Comparison of ENCODE assay signal across 12 mouse cellular contexts in the genomic region with DNA sequence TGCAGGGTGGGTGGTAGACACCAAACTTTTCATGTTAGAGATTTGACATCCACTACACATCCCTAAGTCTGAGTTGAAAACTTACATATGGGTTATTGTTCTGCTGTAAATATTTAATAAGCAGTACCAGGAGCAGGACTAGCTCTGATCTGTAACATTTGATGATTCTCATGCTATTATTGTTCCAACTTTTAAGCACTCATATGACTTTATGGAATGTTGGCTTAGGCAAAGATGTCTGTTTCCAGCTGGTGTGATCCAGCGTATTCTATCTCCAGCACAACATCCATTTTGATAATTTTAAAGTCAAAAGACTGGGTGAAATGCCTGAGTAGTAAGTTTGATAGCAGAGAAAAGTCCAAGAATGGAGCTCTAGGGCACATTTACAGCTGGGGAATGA.
"Had no signal": no experiment of that assay in that cellular context is flagged by ENCODE, and none has a peak within 500 bp of the region (broad histone marks: within the 10 kb centered on the region; RNA-seq: fewer than 3 reads in every experiment).

No protein-coding gene starts in this region.

- H3K9me3 ChIP-seq: limb, embryonic 12.5 days; liver, embryonic 13.5 days; midbrain, embryonic 13.5 days had no signal

- ATAC-seq: liver, postnatal 0 days; midbrain, embryonic 13.5 days had no signal

- H3K36me3 ChIP-seq: limb, embryonic 12.5 days; liver, embryonic 13.5 days had no signal

- H3K4me2 ChIP-seq: hindbrain, embryonic 14.5 days; limb, embryonic 12.5 days; liver, embryonic 13.5 days; midbrain, embryonic 13.5 days had no signal

- DNase-seq: kidney, adult 18-20 months; kidney, postnatal 4 days; liver; liver, embryonic 13.5 days; liver, postnatal 0 days; right cerebral cortex, postnatal 14 days; thymus, adult 2 months; thymus, postnatal 25 days had no signal

- H3K9ac ChIP-seq: hindbrain, embryonic 14.5 days; limb, embryonic 12.5 days; liver, embryonic 13.5 days; liver, postnatal 0 days; midbrain, embryonic 13.5 days had no signal

- H3K27me3 ChIP-seq: limb, embryonic 12.5 days; liver, embryonic 13.5 days; midbrain, embryonic 13.5 days had no signal

- H3K4me3 ChIP-seq: layer of hippocampus, adult 2 months; limb, embryonic 12.5 days; liver, embryonic 13.5 days; midbrain, embryonic 13.5 days had no signal

- H3K4me1 ChIP-seq: limb, embryonic 12.5 days; liver, embryonic 13.5 days; midbrain, embryonic 13.5 days had no signal

- H3K27ac ChIP-seq: hindbrain, embryonic 14.5 days; layer of hippocampus, adult 2 months; limb, embryonic 12.5 days; liver, embryonic 13.5 days; midbrain, embryonic 13.5 days had no signal
